Mouse (Mus musculus): ENCODE results near the gene Zfp800.
A peak's percentile ranks its signal among the peaks of the same experiment; 100 is the strongest.

Zfp800 gene

DNA sequence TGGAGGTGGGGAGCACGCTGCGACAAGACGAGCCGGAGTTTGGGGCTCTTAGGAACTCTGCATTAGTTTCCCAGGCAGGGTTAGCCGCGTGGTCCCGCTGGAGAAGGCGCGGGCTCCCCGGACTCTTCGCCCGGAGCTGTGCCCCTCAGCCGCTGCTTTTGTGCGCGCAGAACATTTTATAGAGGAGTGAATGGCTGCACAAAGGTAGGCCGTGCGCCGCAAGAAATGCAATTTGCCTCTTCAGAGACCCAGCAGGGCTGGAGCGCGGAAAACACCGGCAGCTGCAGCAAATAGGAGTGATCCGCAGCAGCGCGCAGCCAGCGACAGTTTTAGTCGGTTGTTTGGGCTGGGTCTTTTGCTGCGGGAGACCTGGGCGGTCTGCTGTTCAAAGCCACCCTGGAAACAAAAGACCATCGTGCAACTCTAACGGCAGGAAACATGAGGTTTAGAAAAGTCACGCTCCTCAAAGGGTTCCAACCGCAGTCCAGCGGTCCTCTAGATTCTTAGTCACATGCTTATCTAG lies at the start of gene Zfp800:
Gene Zfp800, minus strand, starts transcription at position 325 of the 523 bp plus-strand sequence.
- no peak for DNase-seq (ENCODE audit: low spot score in 2 of 2)

GRCm38 (mm10) chr6:28431538-28431855 lies 33.7 kb upstream of the Zfp800 start:
- DNase-seq (ENCODE audit: low spot score in 2 of 2), result no peak

DNA sequence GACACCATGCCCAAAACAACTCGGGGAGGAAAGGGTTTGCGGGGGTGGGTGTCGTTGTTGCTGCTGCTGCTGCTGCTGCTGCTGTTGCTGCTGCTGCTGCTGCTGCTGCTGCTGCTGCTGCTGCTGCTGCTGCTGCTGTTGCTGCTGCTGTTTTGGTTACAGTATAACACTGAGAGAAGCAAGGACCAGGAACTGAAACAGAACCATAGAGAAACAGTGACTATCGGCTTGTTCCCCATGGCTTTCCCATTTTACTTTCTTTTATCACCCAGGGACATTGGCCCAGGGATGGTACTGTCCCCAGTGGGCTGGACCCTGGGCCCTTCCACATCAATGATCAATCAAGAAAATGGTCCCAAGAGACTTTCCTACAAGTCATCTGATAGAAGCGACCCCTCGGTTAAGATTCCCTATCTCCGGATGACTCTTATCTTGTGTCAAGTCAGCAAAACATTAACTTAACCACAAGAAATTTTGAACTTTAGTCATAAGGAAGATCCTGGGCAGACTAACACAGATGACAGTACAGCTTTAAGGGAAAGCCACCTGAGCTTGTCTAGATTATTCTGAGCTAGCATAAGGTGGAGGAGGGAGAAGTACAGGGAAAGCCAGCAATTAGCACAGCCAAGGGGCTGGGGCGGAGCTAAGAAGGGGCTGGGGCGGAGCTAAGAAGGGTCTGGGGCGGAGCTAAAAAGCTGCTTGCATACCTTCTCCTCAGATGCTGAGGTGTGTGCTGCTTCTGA lies 33.2 kb upstream of the Zfp800 start:
- DNase-seq (ENCODE audit: low spot score in 2 of 2), result no peak

GRCm38 (mm10) chr6:28429870-28430269 lies 32.1 kb upstream of the Zfp800 start:
- DNase-seq (ENCODE audit: low spot score in 2 of 2), result no peak

- DNase-seq (ENCODE audit: low spot score in 2 of 2), result no peak
Observed at GRCm38 (mm10) chr6:28428290-28428689, 30.5 kb upstream of the Zfp800 start, which contains the start of gene Gcc1. Gcc1 (minus strand) TSS chr6:28428390.

- no peak for DNase-seq (ENCODE audit: low spot score in 2 of 2)
Observed at GRCm38 (mm10) chr6:28427096-28427839, 29.5 kb upstream of the Zfp800 start, which contains the start of gene Fscn3. Fscn3 (plus strand) TSS chr6:28427789.

- DNase-seq (ENCODE audit: low spot score in 2 of 2), result no peak
Observed at GRCm38 (mm10) chr6:28425019-28425418, 27.2 kb upstream of the Zfp800 start.

- DNase-seq (ENCODE audit: low spot score in 2 of 2), result peak; percentile 37 to 45
Observed at GRCm38 (mm10) chr6:28423767-28424695, 26.2 kb upstream of the Zfp800 start.

- peak; percentile 84 to 90 for DNase-seq (ENCODE audit: low spot score in 2 of 2)
Observed at GRCm38 (mm10) chr6:28423313-28423712, 25.5 kb upstream of the Zfp800 start, which contains the start of gene Arf5. Arf5 (plus strand) TSS chr6:28423560.

DNA sequence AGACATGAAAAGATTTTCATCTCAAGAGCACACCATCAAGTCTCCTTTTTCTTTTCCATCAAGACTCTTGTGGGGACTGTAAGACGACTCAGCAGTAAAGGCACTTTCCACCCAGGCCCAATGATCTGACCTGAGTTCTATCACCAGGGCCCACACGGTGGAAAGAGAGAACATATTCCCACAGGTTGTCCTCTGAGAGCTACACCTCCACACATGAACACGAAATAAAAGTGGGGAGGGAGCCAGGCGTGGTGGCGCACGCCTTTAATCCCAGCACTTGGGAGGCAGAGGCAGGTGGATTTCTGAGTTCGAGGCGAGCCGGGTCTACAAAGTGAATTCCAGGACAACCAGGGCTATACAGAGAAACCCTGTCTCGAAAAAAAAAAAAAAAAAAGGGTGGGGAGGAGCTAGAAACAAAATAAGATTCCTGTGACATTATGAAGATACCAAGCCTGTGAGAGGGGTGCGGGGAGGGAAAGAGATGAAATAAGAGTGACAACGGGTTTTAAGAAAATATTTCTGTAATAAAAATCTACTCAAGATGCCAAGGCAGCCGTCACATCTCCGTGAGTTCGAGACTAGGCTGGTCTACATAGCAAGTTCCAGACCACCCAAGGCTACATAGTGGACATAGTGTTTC lies 25.0 kb upstream of the Zfp800 start:
- DNase-seq (ENCODE audit: low spot score in 2 of 2), result no peak

- peak; percentile 93 for DNase-seq (ENCODE audit: low spot score in 2 of 2)
Observed at GRCm38 (mm10) chr6:28421469-28422000, 23.7 kb upstream of the Zfp800 start.

- DNase-seq (ENCODE audit: low spot score in 2 of 2), result no peak
Observed at GRCm38 (mm10) chr6:28420865-28421264, 23.1 kb upstream of the Zfp800 start.

GRCm38 (mm10) chr6:28420361-28420760 lies 22.6 kb upstream of the Zfp800 start:
- DNase-seq (ENCODE audit: low spot score in 2 of 2), result no peak

- no peak for DNase-seq (ENCODE audit: low spot score in 2 of 2)
Observed at GRCm38 (mm10) chr6:28419673-28420072, 21.9 kb upstream of the Zfp800 start.

- peak; percentile 46 to 55 for DNase-seq (ENCODE audit: low spot score in 2 of 2)
Observed at GRCm38 (mm10) chr6:28418449-28418848, 20.6 kb upstream of the Zfp800 start.

- DNase-seq (ENCODE audit: low spot score in 2 of 2), result no peak
Observed at GRCm38 (mm10) chr6:28416981-28417380, 19.2 kb upstream of the Zfp800 start.

- no peak for DNase-seq (ENCODE audit: low spot score in 2 of 2)
Observed at GRCm38 (mm10) chr6:28411236-28411635, 13.4 kb upstream of the Zfp800 start.

DNA sequence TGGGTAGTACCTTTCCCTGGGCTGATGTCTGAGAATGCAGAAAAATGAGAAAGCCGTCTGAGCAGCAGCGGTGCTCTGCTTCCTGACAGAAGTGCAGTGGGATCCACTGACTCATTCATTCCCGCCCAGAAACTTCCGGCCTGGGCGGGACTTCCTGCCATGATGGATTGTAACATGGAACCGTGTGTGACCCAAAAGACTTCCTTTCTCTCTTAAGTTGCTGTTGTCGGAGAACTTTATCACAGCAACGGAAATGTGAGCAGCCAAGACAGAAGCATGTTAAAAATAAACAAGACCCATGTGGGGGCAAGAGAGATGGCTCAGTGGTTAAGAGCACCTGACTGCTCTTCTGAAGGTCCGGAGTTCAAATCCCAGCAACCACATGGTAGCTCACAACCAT lies 12.2 kb upstream of the Zfp800 start:
- no peak for DNase-seq (ENCODE audit: low spot score in 2 of 2)

DNA sequence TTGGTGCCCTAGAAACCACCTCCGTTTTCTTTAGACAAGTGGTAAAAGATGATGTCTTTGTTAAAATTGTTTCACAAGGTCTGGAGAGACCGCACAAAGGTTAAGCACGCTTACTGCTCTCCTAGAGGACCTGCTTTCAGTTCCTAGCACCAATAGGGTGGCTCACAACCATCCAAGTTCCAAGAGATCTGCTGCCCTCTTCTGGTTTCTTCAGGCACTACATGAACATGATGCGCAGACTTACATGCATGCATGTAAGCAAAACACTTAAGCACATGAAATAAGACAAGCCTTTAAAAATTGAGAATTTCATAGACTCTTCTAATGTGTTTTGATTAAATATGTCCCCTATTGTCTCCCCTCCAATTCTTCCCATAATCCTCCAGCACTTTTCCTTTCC lies 2.0 kb upstream of the Zfp800 start:
- DNase-seq (ENCODE audit: low spot score in 2 of 2), result no peak

GRCm38 (mm10) chr6:28398726-28399125 lies 921 bp upstream of the Zfp800 start:
- no peak for DNase-seq (ENCODE audit: low spot score in 2 of 2)
